Mouse (Mus musculus) 416B (cell line): ENCODE results near the gene Fndc1.
A peak's percentile ranks its signal among the peaks of the same experiment; 100 is the strongest.

Source experiments
- DNase-seq: peaks from one replicate; pipeline ENCODE4 v3.0.0; 2011; ENCODE audit warnings: low read depth

The Fndc1 gene

DNA sequence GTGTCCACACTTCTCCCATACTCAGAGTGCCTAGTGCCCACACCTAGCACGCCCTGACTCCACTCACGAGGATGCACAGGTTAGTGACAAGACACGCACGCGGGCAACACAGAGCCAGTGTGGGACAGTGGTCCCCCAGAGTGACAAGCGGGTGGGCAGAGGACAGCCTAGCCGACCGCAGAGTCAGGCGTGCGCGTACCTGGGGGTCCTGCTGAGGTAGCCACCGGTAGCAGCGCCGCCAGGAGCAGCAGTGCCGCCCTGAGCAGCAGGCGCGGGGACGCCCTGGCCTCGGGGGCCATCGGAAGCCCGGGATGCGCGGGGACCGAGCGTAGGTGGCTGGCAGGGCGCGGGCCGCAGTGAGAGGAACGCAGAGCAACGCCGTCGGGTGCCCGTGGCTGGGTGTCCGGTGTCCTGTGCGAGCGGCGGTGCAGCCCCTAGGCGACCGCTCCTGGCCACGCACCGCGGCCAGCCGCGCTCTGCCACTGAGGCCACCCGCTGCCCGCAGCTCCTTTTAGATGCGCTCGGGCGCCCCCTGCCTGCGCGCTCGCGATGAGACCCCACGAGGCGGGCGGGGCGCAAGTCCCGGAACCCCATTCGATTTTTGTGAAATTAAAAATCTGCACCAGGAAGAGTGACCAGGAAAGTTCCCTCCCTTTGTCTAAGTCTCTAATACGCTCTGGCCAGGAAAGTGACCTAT is at the start of gene Fndc1:
TSS of gene Fndc1 (minus strand) at position 484 of the 697 bp plus-strand sequence.
- no peak for DNase-seq

- no peak for DNase-seq
These were observed 49.4 kb upstream of the Fndc1 start for GRCm38 (mm10) chr17:7876541-7876940.

- peak; percentile 60 for DNase-seq
These were observed 48.9 kb upstream of the Fndc1 start for GRCm38 (mm10) chr17:7875941-7876461.

- DNase-seq = no peak
These were observed 47.9 kb upstream of the Fndc1 start for GRCm38 (mm10) chr17:7874776-7875531.

DNA sequence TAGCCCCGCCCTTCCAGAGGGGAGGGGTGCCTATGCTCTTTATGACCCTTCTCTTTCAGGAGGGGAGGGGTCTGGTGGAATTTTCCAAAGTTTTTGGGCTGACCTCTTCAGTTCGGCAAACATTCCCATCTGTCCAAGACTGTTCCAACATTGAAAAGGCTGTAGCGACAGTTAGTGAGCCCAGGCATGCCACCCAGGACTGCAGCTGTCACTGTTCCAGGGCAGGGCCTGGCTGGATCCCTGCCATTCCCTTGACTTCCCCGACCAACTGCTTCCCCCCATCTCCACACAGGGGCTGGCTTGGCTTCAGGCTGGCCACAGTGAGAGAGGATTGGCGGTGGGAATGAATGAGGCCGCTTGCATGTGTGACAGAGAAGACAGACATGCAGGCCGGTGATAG is 46.3 kb upstream of the Fndc1 start:
- no peak for DNase-seq

DNA sequence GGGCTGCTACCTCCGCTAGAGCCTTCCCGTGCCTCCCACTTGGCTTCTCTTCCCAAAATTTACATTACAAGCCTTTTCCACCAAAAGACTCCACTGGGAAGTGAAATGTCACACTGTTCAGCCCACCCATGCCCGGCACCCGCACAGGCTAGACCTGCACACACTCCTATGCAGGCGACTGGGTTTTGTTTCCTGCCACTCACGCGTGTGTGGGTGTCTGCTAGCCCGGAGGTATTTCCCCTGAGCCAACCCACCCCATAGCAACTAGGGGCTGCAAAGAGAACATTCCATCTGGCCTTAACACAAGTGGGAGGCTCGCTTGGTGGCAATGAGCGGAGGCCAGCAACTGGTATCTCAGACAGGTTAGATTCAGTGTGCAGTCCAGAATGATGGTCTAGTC is 44.7 kb upstream of the Fndc1 start:
- no peak for DNase-seq

DNA sequence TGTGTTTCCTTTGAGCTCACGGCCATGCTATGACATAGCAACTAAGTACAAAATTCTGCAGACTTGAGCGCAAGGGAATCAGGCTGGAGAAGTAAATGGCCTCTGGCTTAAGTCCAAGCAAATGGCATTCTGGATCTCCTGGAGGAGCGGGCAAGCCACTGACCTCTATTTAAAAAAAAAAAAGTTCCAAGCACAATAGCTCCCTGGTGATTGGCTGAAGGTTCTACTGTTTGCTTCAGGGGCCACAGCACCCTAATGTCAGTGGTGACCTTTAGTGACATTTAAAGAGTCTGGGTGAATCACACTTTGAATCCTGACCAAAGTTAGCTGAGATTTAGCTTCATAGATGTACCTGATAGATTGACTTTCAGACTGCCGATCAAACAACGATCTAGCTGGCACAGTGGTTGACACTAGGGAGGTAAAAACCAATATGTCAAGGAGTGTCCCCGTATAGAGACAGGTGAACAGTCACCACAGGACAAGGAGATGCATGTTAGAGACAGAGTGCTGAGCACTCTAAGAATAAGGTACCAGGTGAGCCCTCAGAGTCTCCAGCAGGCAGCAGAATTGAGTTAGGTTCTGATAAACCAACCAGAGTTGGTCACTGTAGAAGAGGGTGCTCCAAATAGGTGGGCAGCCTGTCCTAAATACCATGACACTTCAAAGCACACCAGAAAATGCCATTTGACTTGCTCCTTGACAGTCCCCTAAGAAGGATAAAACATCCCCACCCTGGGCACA is 43.9 kb upstream of the Fndc1 start:
- no peak for DNase-seq

- no peak for DNase-seq
These were observed 42.0 kb upstream of the Fndc1 start for GRCm38 (mm10) chr17:7869114-7869513.

DNA sequence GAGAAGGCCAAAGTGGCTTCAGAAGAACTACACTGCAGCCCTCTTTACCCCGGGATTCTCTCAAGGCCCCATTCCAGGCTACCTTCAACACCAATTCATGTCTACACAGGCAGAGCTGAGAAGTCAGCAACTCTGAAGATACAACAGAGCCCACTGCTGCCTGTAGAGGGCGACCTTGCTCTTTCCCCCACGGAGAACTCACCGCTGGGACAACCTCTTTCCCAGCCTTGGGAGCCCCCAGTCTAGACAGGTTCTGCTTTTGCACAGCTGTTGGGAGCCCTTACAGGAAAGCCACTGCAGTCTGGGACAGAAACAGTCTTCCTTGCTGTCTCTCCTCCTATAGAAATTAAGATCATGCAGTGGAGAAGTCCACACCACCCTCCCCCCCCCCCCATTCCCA is 41.5 kb upstream of the Fndc1 start:
- peak; percentile 73 for DNase-seq

DNA sequence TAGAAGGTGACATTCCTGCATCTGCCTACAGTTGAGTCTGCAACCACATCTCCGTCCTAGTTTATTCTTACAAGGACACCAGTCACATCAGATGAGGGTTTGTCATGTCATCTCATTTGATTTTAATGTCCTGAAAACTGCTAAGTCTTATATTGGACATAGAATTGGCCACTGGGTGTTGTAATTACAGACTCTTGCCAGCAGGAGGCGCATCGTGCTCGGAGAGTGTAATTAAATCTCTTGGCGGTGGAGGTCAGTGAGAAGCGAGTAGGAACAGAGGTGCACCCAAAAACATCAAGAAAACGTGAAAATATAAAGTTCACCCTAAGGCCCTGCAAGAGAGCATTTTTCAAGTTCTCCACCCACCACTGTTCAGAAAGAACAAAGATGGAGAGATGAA is 37.6 kb upstream of the Fndc1 start:
- peak; percentile 59 for DNase-seq

DNA sequence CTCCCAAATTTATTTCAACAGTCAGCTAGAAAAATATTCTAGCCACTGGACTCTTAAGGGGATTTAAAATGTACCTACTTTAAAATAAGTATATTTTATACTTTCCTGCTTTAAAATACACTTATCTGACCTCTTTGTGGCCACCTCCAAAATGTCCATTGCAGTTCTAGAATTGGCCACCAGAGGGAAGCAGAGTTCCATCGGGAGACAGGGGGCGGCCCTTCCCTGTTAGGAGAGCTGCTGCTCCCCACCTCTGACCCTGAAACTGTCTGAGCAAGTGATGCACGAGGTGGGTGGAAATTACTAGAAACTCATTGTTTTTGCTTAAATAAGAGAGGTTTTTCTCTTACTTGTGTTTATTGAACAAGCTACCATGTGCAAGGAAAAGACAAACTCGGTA is 36.6 kb upstream of the Fndc1 start:
- DNase-seq = peak; percentile 63

DNA sequence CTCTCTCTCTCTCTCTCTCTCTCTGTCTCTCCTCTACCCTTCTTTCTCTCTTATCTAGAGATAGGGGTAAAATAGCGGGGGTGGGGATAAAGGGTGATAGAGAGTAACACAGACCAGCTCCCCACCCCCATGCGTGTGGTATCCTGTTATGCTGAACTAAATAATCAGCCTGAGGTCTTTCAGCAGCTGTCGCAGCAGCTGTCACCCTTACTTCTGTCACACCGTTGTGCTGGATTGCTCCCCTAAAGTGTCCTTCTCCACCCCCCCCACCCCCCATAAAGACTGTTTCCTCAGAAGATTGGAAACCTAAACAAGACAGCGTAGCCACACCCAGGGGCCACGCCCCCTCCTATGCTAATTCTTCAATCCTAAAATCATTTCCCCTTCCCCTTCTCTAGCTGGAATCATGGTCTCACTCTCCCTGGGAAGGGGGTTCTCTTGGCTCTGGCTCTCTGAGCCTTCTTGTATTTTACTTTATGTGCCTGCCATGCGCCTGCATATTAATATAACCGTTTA is 33.8 kb upstream of the Fndc1 start:
- DNase-seq = no peak

- DNase-seq = peak; percentile 55
These were observed 30.6 kb upstream of the Fndc1 start for GRCm38 (mm10) chr17:7857658-7858057.

- peak; percentile 45 for DNase-seq
These were observed 28.7 kb upstream of the Fndc1 start for GRCm38 (mm10) chr17:7855851-7856250.

DNA sequence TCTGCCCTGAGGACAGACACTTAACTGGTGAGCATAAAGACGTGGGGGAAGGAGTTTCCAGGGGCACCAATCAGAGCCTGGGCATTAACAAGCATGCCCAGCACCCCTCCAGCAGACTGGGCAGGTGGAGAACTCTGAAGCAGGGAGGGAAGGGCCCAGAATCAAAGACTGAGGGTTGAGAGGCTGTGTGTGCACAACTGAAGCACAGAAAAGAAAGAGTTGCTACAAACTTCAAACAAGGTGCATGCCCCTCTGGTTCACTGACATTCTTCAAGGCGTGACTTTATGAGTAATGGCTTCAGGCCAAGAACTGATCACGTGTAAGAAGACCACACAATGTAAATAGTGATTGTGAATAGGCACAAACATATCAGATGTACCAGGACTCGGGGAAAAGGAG is 24.9 kb upstream of the Fndc1 start:
- no peak for DNase-seq

- no peak for DNase-seq
These were observed 24.4 kb upstream of the Fndc1 start for GRCm38 (mm10) chr17:7851527-7851926.

DNA sequence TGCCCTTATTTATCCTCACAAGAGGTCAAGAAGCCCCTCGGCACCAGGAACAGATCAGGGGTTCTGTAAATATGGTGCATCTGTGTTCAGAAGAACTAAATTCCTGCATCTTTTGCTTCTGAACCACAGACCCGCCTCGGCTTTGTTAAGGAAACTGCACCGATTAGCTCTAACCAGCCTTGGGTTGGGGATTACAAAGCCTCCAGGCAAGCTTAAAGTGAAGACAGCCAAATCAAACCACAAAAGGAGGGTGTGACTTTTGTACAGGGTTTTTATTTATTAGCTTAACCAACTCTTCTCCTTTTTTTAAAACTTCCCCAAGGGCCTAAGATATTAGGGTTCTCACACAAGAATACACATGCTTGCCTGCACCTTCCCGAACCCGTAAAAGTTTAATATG is 23.1 kb upstream of the Fndc1 start:
- no peak for DNase-seq

- DNase-seq = no peak
These were observed 13.6 kb upstream of the Fndc1 start for GRCm38 (mm10) chr17:7840505-7841290.

DNA sequence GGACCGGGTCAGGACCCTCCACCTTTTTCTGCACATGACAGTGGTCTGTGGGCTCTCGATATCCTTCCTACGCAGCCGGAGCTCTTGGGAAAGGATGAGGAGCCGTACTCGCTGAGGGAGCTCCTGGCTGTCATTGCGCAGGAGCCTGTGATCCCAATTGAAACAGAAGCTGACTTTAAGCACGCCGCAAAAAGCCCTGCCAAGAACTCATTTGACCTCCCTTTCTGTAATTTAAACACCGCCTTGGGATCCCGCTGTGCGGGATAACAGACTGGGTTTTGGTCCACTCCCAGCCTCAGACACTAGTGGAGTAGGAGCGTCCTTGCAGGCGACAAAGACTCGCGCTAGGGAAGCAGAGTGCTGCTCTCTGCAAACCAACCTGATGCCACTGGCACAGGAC is 484 bp upstream of the Fndc1 start:
- no peak for DNase-seq

- DNase-seq = no peak
These were observed 1.7 kb downstream of the Fndc1 start for GRCm38 (mm10) chr17:7825416-7825815.

DNA sequence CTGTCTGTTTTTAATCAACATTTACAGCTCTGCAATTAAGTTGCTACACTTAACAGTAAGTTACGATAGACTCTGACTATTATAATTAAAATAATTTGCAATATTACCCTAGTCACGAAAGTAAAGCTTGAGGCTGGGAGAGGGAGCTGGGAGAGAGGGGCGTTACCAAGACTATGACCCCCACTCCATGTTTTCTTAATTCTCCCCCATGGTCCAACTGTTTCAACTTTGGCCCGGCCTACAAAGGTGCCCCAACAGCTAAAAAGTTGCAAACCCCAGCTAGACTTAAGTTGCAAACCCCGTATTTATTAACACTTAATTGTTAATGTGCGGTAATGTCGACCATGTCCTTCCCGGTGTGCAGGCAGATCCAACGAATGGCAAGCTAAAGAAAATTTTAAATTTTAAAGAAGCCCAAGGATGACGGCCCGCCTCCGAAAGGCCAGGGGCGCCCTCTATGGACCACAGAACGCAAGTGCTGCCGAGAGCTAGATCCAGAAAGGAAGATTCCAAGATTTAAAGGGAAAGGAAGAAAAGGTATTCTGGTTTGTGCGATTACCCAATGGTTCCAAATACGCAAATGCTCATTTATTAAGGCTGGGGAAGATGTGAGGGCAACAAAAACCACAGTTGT is 5.4 kb downstream of the Fndc1 start:
- peak; percentile 9 for DNase-seq
